In genomic region chr19:7019191-7019590, GRCm38 (mm10) we compare ENCODE assay signal across 9 mouse cellular contexts. TPM values are rescaled to one million over a fixed set of nuclear protein-coding genes. Genes with fewer than 3 reads are reported as not detected.
DNase-seq lines count a peak whose midpoint lies in the region; ATAC-seq lines count a peak whose summit lies in the region.
"Had no signal": no experiment of that assay in that cellular context is flagged by ENCODE, and none has a peak within 500 bp of the region (broad histone marks: within the 10 kb centered on the region; RNA-seq: fewer than 3 reads in every experiment).

TSS of gene Fermt3 (minus strand) at chr19:7019469.

- H3K4me3 ChIP-seq in hindbrain, embryonic 10.5 days = no peak within 1 kb of the TSS; the same call in 1 of the 2 replicates
- no peak within 1 kb of the TSS for H3K4me3 ChIP-seq in hindbrain, embryonic 14.5 days (replicated peaks; ENCODE audit: low read length)
- H3K4me3 ChIP-seq in heart, embryonic 14.5 days (ENCODE audit: control insufficient read depth in 1 of 2, insufficient read depth in 1 of 2, low read depth in 1 of 2, low read length in 2 of 2) = no peak within 1 kb of the TSS
- peak within 1 kb of the TSS; percentile 10; the same call in 1 of the 2 replicates for H3K4me3 ChIP-seq in lung, embryonic 16.5 days (ENCODE audit: low read length)
- peak within 1 kb of the TSS; percentile 16 for H3K4me3 ChIP-seq in stomach, embryonic 15.5 days (replicated peaks)
- H3K4me3 ChIP-seq in kidney, embryonic 16.5 days (ENCODE audit: low read length) = no peak within 1 kb of the TSS
- H3K4me3 ChIP-seq: limb, embryonic 13.5 days had no signal

- H3K4me2 ChIP-seq in hindbrain, embryonic 14.5 days (replicated peaks) = no peak within 1 kb of the TSS
- no peak within 1 kb of the TSS for H3K4me2 ChIP-seq in heart, embryonic 14.5 days (ENCODE audit: low read length)
- no peak within 1 kb of the TSS for H3K4me2 ChIP-seq in lung, embryonic 16.5 days (ENCODE audit: low read depth, low read length)
- no peak within 1 kb of the TSS for H3K4me2 ChIP-seq in stomach, embryonic 15.5 days
- no peak within 1 kb of the TSS for H3K4me2 ChIP-seq in kidney, embryonic 16.5 days (replicated peaks; ENCODE audit: low read depth, low read length)
- H3K4me2 ChIP-seq: limb, embryonic 13.5 days had no signal

- H3K9me3 ChIP-seq in hindbrain, embryonic 10.5 days = no peaks in the 10 kb centered on the region
- no peaks in the 10 kb centered on the region for H3K9me3 ChIP-seq in hindbrain, embryonic 14.5 days (ENCODE audit: control insufficient read depth, low read length)
- no peaks in the 10 kb centered on the region for H3K9me3 ChIP-seq in heart, embryonic 14.5 days (ENCODE audit: control insufficient read depth, low read length)
- no peaks in the 10 kb centered on the region for H3K9me3 ChIP-seq in lung, embryonic 16.5 days (ENCODE audit: control insufficient read depth, low read length)
- H3K9me3 ChIP-seq in stomach, embryonic 15.5 days = no peaks in the 10 kb centered on the region
- H3K9me3 ChIP-seq in kidney, embryonic 16.5 days (ENCODE audit: low read length) = no peaks in the 10 kb centered on the region
- H3K9me3 ChIP-seq: limb, embryonic 13.5 days had no signal

- H3K9ac ChIP-seq in hindbrain, embryonic 14.5 days = no peak within 1 kb of the TSS
- peak within 1 kb of the TSS; percentile 11; the same call in 1 of the 2 replicates for H3K9ac ChIP-seq in heart, embryonic 14.5 days (ENCODE audit: low read length)
- no peak within 1 kb of the TSS for H3K9ac ChIP-seq in lung, embryonic 16.5 days (ENCODE audit: low read length)
- no peak within 1 kb of the TSS for H3K9ac ChIP-seq in stomach, embryonic 15.5 days
- no peak within 1 kb of the TSS for H3K9ac ChIP-seq in kidney, embryonic 16.5 days (replicated peaks; ENCODE audit: low read length)
- H3K9ac ChIP-seq: limb, embryonic 13.5 days had no signal

- H3K27ac ChIP-seq in hindbrain, embryonic 10.5 days = no peak within 1 kb of the TSS
- H3K27ac ChIP-seq in hindbrain, embryonic 14.5 days = no peak within 1 kb of the TSS
- peak within 1 kb of the TSS; percentile 35 to 48 for H3K27ac ChIP-seq in heart, embryonic 14.5 days (replicated peaks in 1 of 2; ENCODE audit: control insufficient read depth in 1 of 2, insufficient read depth in 1 of 2, low read depth in 2 of 2, low read length in 2 of 2)
- no peak within 1 kb of the TSS for H3K27ac ChIP-seq in lung, embryonic 16.5 days (ENCODE audit: low read length)
- peak within 1 kb of the TSS; percentile 9 for H3K27ac ChIP-seq in stomach, embryonic 15.5 days
- H3K27ac ChIP-seq in kidney, embryonic 16.5 days (ENCODE audit: low read length) = no peak within 1 kb of the TSS; the same call in 1 of the 2 replicates
- H3K27ac ChIP-seq: limb, embryonic 13.5 days had no signal

- no peaks in the 10 kb centered on the region for H3K27me3 ChIP-seq in hindbrain, embryonic 10.5 days (ENCODE audit: insufficient read depth, poor library complexity, severe bottlenecking)
- H3K27me3 ChIP-seq in hindbrain, embryonic 14.5 days (ENCODE audit: control insufficient read depth, insufficient read depth, low read length) = no peaks in the 10 kb centered on the region
- no peaks in the 10 kb centered on the region for H3K27me3 ChIP-seq in heart, embryonic 14.5 days (ENCODE audit: control insufficient read depth, insufficient read depth, low read length)
- no peaks in the 10 kb centered on the region for H3K27me3 ChIP-seq in lung, embryonic 16.5 days (ENCODE audit: control insufficient read depth, insufficient read depth, low read depth, low read length)
- H3K27me3 ChIP-seq in stomach, embryonic 15.5 days (replicated peaks) = no peaks in the 10 kb centered on the region
- H3K27me3 ChIP-seq in kidney, embryonic 16.5 days (ENCODE audit: insufficient read depth, low read length) = no peaks in the 10 kb centered on the region
- H3K27me3 ChIP-seq: limb, embryonic 13.5 days had no signal

- DNase-seq in hindbrain, embryonic 10.5 days (ENCODE audit: low spot score) = no peak
- DNase-seq in hindbrain, embryonic 14.5 days (ENCODE audit: low spot score) = no peak
- no peak for DNase-seq in ovary, postnatal 14 days (ENCODE audit: low spot score)

- WGBS in hindbrain, embryonic 10.5 days = 91% methylated on average over 5 of the region's 5 CpGs
- 91% methylated on average over 5 of the region's 5 CpGs for WGBS in hindbrain, embryonic 14.5 days
- WGBS in heart, embryonic 14.5 days = 60% methylated on average over 5 of the region's 5 CpGs
- WGBS in lung, embryonic 16.5 days = 61% methylated on average over 5 of the region's 5 CpGs
- WGBS in stomach, embryonic 15.5 days = 64% methylated on average over 5 of the region's 5 CpGs
- WGBS in kidney, embryonic 16.5 days = 74% methylated on average over 5 of the region's 5 CpGs

- no peak for ATAC-seq in hindbrain, embryonic 14.5 days (ENCODE audit: low FRiP score)
- ATAC-seq in activated CD4-positive, CD25-positive, alpha-beta regulatory T cell, adult 4 months = peak; percentile 71
- ATAC-seq in heart, embryonic 14.5 days (ENCODE audit: insufficient number of reproducible peaks, insufficient read depth, low FRiP score, low read depth) = 0 out of 2 replicates have a peak, but pooled peaks have one; percentile 36
- ATAC-seq in lung, embryonic 16.5 days (ENCODE audit: low read depth) = peak; percentile 44; the same call in 1 of the 2 replicates
- ATAC-seq in stomach, embryonic 15.5 days (ENCODE audit: insufficient read depth, low FRiP score, low read depth) = peak; percentile 76
- no peak for ATAC-seq in kidney, embryonic 16.5 days (ENCODE audit: low FRiP score, low TSS enrichment)

- no peaks in the 10 kb centered on the region for H3K4me1 ChIP-seq in hindbrain, embryonic 10.5 days (replicated peaks)
- H3K4me1 ChIP-seq in hindbrain, embryonic 14.5 days (replicated peaks; ENCODE audit: control insufficient read depth, insufficient read depth, low read length) = no peaks in the 10 kb centered on the region
- H3K4me1 ChIP-seq in heart, embryonic 14.5 days (ENCODE audit: control insufficient read depth in 2 of 2, insufficient read depth in 2 of 2, low read length in 2 of 2) = peaks cover 6 to 9% of the 10 kb centered on the region in 2 experiments; a peak in 2 of 4 replicates
- no peaks in the 10 kb centered on the region for H3K4me1 ChIP-seq in lung, embryonic 16.5 days (replicated peaks; ENCODE audit: control insufficient read depth, insufficient read depth, low read length)
- H3K4me1 ChIP-seq in stomach, embryonic 15.5 days = no peaks in the 10 kb centered on the region
- H3K4me1 ChIP-seq in kidney, embryonic 16.5 days (ENCODE audit: insufficient read depth, low read length) = no peaks in the 10 kb centered on the region
- H3K4me1 ChIP-seq: limb, embryonic 13.5 days had no signal

- peaks cover 90% of the 10 kb centered on the region for H3K36me3 ChIP-seq in hindbrain, embryonic 10.5 days
- H3K36me3 ChIP-seq in hindbrain, embryonic 14.5 days (replicated peaks; ENCODE audit: control insufficient read depth, insufficient read depth) = peaks cover 61% of the 10 kb centered on the region
- H3K36me3 ChIP-seq in heart, embryonic 14.5 days (ENCODE audit: control insufficient read depth, insufficient read depth, low read length) = peaks cover 56% of the 10 kb centered on the region
- peaks cover 26% of the 10 kb centered on the region for H3K36me3 ChIP-seq in lung, embryonic 16.5 days (ENCODE audit: control insufficient read depth, insufficient read depth, low read length)
- H3K36me3 ChIP-seq in stomach, embryonic 15.5 days = peaks cover 38% of the 10 kb centered on the region
- H3K36me3 ChIP-seq in kidney, embryonic 16.5 days (ENCODE audit: insufficient read depth, low read length) = peaks cover 41% of the 10 kb centered on the region

RNA-seq across cellular contexts. Expression of gene Fermt3, which starts in this region (rescaled TPM):
- polyA plus RNA-seq in hindbrain, embryonic 10.5 days (2016; fragmentation: Nextera tagmentation; extraction: Ambion mirVana) = 8.7 and 10.1 TPM in 2 replicates
- 3.1 and 3.8 TPM in 2 replicates for polyA plus RNA-seq in hindbrain, embryonic 14.5 days (2014; fragmentation: Nextera tagmentation; extraction: Ambion mirVana)
- 100 to 1,000 TPM; 208 to 288 TPM for polyA plus RNA-seq in activated CD4-positive, CD25-positive, alpha-beta regulatory T cell, adult 4 months (2017; shearing (Covaris generic))
- polyA plus RNA-seq in heart, embryonic 14.5 days (2014; fragmentation: Nextera tagmentation; extraction: Ambion mirVana) = 5.2 and 6.6 TPM in 2 replicates
- 11.1 and 15.6 TPM in 2 replicates for polyA plus RNA-seq in lung, embryonic 16.5 days (2015; fragmentation: Nextera tagmentation; extraction: Ambion mirVana)
- 14.0 and 16.2 TPM in 2 replicates for polyA plus RNA-seq in stomach, embryonic 15.5 days (2015; fragmentation: Nextera tagmentation; extraction: Ambion mirVana)
- 5.7 and 6.4 TPM in 2 replicates for polyA plus RNA-seq in kidney, embryonic 16.5 days (2015; fragmentation: Nextera tagmentation; extraction: Ambion mirVana)

Comparison
In these comparisons a context has a peak if more than half of its experiments do, and no peak if none do; other contexts are left out.
1. RNA of gene Fermt3 (polyA plus RNA-seq): 208 to 288 TPM in activated CD4-positive, CD25-positive, alpha-beta regulatory T cell, adult 4 months; 14.0 to 16.2 TPM in stomach, embryonic 15.5 days, 11.1 to 15.6 TPM in lung, embryonic 16.5 days, 8.7 to 10.1 TPM in hindbrain, embryonic 10.5 days, 5.7 to 6.4 TPM in kidney, embryonic 16.5 days, 5.2 to 6.6 TPM in heart, embryonic 14.5 days and 3.1 to 3.8 TPM in hindbrain, embryonic 14.5 days; every median in the first group is over 10 times any median in the second.
2. H3K27ac ChIP-seq: peak in heart, embryonic 14.5 days (2 of 2) and stomach, embryonic 15.5 days (single experiment); none in hindbrain, embryonic 10.5 days (single experiment), hindbrain, embryonic 14.5 days (single experiment), lung, embryonic 16.5 days (single experiment) and kidney, embryonic 16.5 days (single experiment).
3. H3K4me3 ChIP-seq: peak in lung, embryonic 16.5 days (single experiment) and stomach, embryonic 15.5 days (single experiment); none in hindbrain, embryonic 10.5 days (single experiment), hindbrain, embryonic 14.5 days (single experiment), heart, embryonic 14.5 days (0 of 2) and kidney, embryonic 16.5 days (single experiment).
4. ATAC-seq: peak in activated CD4-positive, CD25-positive, alpha-beta regulatory T cell, adult 4 months (single experiment), heart, embryonic 14.5 days (single experiment), lung, embryonic 16.5 days (single experiment) and stomach, embryonic 15.5 days (single experiment); none in hindbrain, embryonic 14.5 days (single experiment) and kidney, embryonic 16.5 days (single experiment).